In genomic region chr5:64805873-64806505, GRCm38 (mm10) we compare ENCODE assay signal across 8 mouse cellular contexts. TPM values are rescaled to one million over a fixed set of nuclear protein-coding genes. Genes with fewer than 3 reads are reported as not detected.
A peak's percentile ranks its signal among the peaks of the same experiment; 100 is the strongest.
DNase-seq lines count a peak whose midpoint lies in the region; ATAC-seq and TF ChIP-seq lines count a peak whose summit lies in the region.

No protein-coding gene starts in this region.

- no peak overlapping the region for H3K4me3 ChIP-seq in cerebellum, adult 2 months (replicated peaks; ENCODE audit: insufficient read depth, low read depth, low read length)
- peak overlapping the region; percentile 35 for H3K4me3 ChIP-seq in forebrain, embryonic 16.5 days (replicated peaks; ENCODE audit: low read length)
- peak overlapping the region; percentile 86 for H3K4me3 ChIP-seq in hindbrain, embryonic 14.5 days (replicated peaks; ENCODE audit: low read length)
- H3K4me3 ChIP-seq in midbrain, postnatal 0 days (ENCODE audit: low read depth, low read length): peak overlapping the region; percentile 87

- peak overlapping the region; percentile 55 for H3K9ac ChIP-seq in forebrain, embryonic 16.5 days (replicated peaks; ENCODE audit: low read depth, low read length)
- peak overlapping the region; percentile 93 for H3K9ac ChIP-seq in hindbrain, embryonic 14.5 days
- H3K9ac ChIP-seq in midbrain, postnatal 0 days (replicated peaks; ENCODE audit: low read length, poor library complexity, severe bottlenecking): peak overlapping the region; percentile 25

- no peak for TF ChIP-seq POLR2A in cerebellum, adult 2 months (IDR thresholded peaks at IDR 0.05; ENCODE audit: borderline replicate concordance, insufficient read depth, low read length)

- peak overlapping the region; percentile 50 for H3K4me2 ChIP-seq in forebrain, embryonic 16.5 days (ENCODE audit: low read length)
- peak overlapping the region; percentile 84 for H3K4me2 ChIP-seq in hindbrain, embryonic 14.5 days (replicated peaks)
- peak overlapping the region; percentile 51 for H3K4me2 ChIP-seq in midbrain, postnatal 0 days (ENCODE audit: low read depth, low read length, poor library complexity, severe bottlenecking)

- no peaks in the 10 kb centered on the region for H3K9me3 ChIP-seq in forebrain, embryonic 16.5 days (ENCODE audit: control insufficient read depth, low read length)
- no peaks in the 10 kb centered on the region for H3K9me3 ChIP-seq in hindbrain, embryonic 14.5 days (ENCODE audit: control insufficient read depth, low read length)
- no peaks in the 10 kb centered on the region for H3K9me3 ChIP-seq in midbrain, postnatal 0 days (ENCODE audit: low read length)

- H3K4me1 ChIP-seq in cerebellum, adult 2 months (ENCODE audit: control insufficient read depth, insufficient read depth, low read length): no peaks in the 10 kb centered on the region
- peaks cover 46% of the 10 kb centered on the region for H3K4me1 ChIP-seq in forebrain, embryonic 16.5 days (replicated peaks; ENCODE audit: control insufficient read depth, insufficient read depth, low read length)
- H3K4me1 ChIP-seq in hindbrain, embryonic 14.5 days (replicated peaks; ENCODE audit: control insufficient read depth, insufficient read depth, low read length): peaks cover 34% of the 10 kb centered on the region
- H3K4me1 ChIP-seq in midbrain, postnatal 0 days (ENCODE audit: insufficient read depth, low read length): peaks cover 6% of the 10 kb centered on the region; the same call in 1 of the 2 replicates

- H3K27ac ChIP-seq in cerebellum, adult 2 months (ENCODE audit: insufficient read depth, low read length): 0 out of 2 replicates have a peak overlapping the region, but pooled peaks have one; percentile 33
- H3K27ac ChIP-seq in forebrain, embryonic 16.5 days (ENCODE audit: low read length): peak overlapping the region; percentile 91
- peak overlapping the region; percentile 80 for H3K27ac ChIP-seq in hindbrain, embryonic 14.5 days
- H3K27ac ChIP-seq in midbrain, postnatal 0 days (ENCODE audit: low read depth, low read length): peak overlapping the region; percentile 71

- H3K27me3 ChIP-seq in cerebellum, adult 2 months (ENCODE audit: control insufficient read depth, insufficient read depth, low read length): no peaks in the 10 kb centered on the region
- no peaks in the 10 kb centered on the region for H3K27me3 ChIP-seq in forebrain, embryonic 16.5 days (replicated peaks; ENCODE audit: control insufficient read depth, insufficient read depth, low read length)
- no peaks in the 10 kb centered on the region for H3K27me3 ChIP-seq in hindbrain, embryonic 14.5 days (ENCODE audit: control insufficient read depth, insufficient read depth, low read length)
- H3K27me3 ChIP-seq in midbrain, postnatal 0 days (ENCODE audit: insufficient read depth, low read length): no peaks in the 10 kb centered on the region

- no peak for TF ChIP-seq CTCF in cerebellum, adult 2 months (IDR thresholded peaks at IDR 0.05; ENCODE audit: borderline replicate concordance, insufficient read depth, low read depth, low read length)
- TF ChIP-seq CTCF in midbrain, postnatal 0 days (IDR thresholded peaks at IDR 0.05): no peak

- no peaks in the 10 kb centered on the region for H3K36me3 ChIP-seq in forebrain, embryonic 16.5 days (ENCODE audit: control insufficient read depth, insufficient read depth)
- H3K36me3 ChIP-seq in hindbrain, embryonic 14.5 days (replicated peaks; ENCODE audit: control insufficient read depth, insufficient read depth): no peaks in the 10 kb centered on the region
- no peaks in the 10 kb centered on the region for H3K36me3 ChIP-seq in midbrain, postnatal 0 days (ENCODE audit: insufficient read depth, low read length)

- WGBS in cerebellum, adult 2 months: 57% methylated on average over 7 of the region's 7 CpGs
- 0% methylated on average over 7 of the region's 7 CpGs for WGBS in forebrain, embryonic 16.5 days
- 2% methylated on average over 7 of the region's 7 CpGs for WGBS in hindbrain, embryonic 14.5 days
- 7% methylated on average over 7 of the region's 7 CpGs for WGBS in midbrain, postnatal 0 days

- ATAC-seq in forebrain, embryonic 16.5 days: peak; percentile 12; the same call in 1 of the 2 replicates
- ATAC-seq in hindbrain, embryonic 14.5 days (ENCODE audit: low FRiP score): no peak
- no peak for ATAC-seq in midbrain, postnatal 0 days (ENCODE audit: low FRiP score)

- DNase-seq in cerebellum, adult 2 months: no peak
- no peak for DNase-seq in cerebellum, postnatal 14 days
- DNase-seq in adrenal gland, adult 8-10 months: peak; percentile 88
- peak; percentile 67 for DNase-seq in hindbrain, embryonic 14.5 days (ENCODE audit: low spot score)
- peak; percentile 69 for DNase-seq in liver
- peak; percentile 63 for DNase-seq in midbrain, postnatal 0 days (ENCODE audit: low spot score)
- DNase-seq in thymus, postnatal 36 days: peak; percentile 70 to 77

RNA-seq across cellular contexts. Expression of gene Klf3, which starts 2.8 kb away (rescaled TPM):
- 16.4 and 18.6 TPM in 2 replicates for polyA plus RNA-seq in cerebellum, adult 2 months (2012; rRNA removed)
- total RNA-seq in adrenal gland, adult 8-10 months (2022): 10 to 100 TPM; 48.3 to 64.6 (median 53.4) TPM
- polyA plus RNA-seq in forebrain, embryonic 16.5 days (2015; fragmentation: Nextera tagmentation; extraction: Ambion mirVana): 30.9 and 32.9 TPM in 2 replicates
- polyA plus RNA-seq in hindbrain, embryonic 14.5 days (2014; fragmentation: Nextera tagmentation; extraction: Ambion mirVana): 24.3 and 25.8 TPM in 2 replicates
- 12.3 and 14.9 TPM in 2 replicates for total RNA-seq in midbrain, postnatal 0 days (2014; rRNA removed)
- 26.7 and 28.9 TPM in 2 replicates for polyA plus RNA-seq in midbrain, postnatal 0 days (2015; fragmentation: Nextera tagmentation; extraction: Ambion mirVana)

Comparison
In these comparisons a context has a peak if more than half of its experiments do, and no peak if none do; other contexts are left out.
1. DNase-seq: peak in adrenal gland, adult 8-10 months (single experiment), hindbrain, embryonic 14.5 days (single experiment), liver (single experiment), midbrain, postnatal 0 days (single experiment) and thymus, postnatal 36 days (2 of 2); none in cerebellum, adult 2 months (0 of 2) and cerebellum, postnatal 14 days (0 of 2).
2. H3K27ac ChIP-seq: peak in every context shown above with its lines; median percentile 91 in forebrain, embryonic 16.5 days; 80 in hindbrain, embryonic 14.5 days; 71 in midbrain, postnatal 0 days; 33 in cerebellum, adult 2 months.
3. H3K9ac ChIP-seq: peak in every context shown above with its lines; median percentile 93 in hindbrain, embryonic 14.5 days; 55 in forebrain, embryonic 16.5 days; 25 in midbrain, postnatal 0 days.
4. Peak in every context shown above with its lines, with median percentiles within 50 percentile points of each other: H3K4me2 ChIP-seq.